Mouse (Mus musculus): ENCODE data around the gene Cdon.

The Cdon gene

DNA sequence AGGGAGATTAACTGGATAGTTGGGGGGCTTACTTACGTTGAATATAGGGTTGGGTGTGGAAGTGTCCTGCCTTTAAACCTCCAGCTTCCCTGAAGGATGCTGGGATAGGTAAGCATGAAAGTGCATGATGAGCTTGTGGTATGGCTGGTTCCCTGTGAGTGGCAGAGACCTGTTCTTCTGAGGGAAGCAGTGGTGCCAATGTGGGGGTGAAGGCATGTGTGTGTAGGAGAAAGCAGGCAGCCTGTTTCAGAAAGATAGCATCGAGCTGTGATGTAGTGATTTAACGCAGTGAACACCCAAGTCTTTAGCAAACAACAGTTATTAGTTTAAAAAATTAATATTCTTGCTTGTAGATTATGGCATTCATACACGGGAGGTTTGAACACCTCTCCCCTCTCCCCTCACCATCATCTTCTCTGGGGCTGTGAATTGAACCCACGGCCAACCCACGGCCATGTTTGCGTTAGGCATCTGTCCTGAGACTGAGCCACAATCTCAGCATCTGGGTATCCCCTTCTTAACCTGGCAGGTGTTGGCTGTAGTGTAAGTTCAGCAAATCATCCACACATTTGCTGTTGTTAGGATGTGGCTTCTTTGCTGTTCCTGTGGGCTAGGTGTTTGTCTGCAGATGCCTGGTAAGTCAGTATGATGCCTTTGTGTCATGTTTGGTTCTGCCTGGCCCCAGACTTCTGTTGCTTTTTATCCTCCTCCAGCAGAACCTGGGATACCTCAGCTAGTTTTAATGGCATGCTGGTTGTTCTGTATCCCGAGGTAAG, 17.5 kb downstream of the Cdon start:
- no peak for DNase-seq (ENCODE audit: low spot score in 2 of 2)

DNA sequence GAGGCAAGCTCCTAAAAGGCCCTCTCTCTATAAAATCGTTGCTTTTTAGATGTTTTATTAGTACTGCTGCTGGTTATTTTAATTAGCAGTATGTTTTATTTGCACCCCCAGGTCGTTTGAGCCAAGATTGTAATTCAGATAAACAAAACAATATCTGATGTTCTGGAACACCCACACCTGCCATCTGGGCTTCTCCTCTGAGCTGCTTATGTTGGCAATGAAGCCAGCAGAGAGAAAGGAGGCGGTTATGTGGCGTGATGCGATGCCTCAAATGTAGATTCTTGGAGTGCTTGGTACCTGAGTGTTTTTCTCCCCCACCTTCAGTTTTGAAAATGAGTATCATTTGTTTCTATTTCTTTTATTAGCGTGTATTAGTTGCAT, 18.1 kb downstream of the Cdon start:
- no peak for DNase-seq (ENCODE audit: low spot score in 2 of 2)

DNA sequence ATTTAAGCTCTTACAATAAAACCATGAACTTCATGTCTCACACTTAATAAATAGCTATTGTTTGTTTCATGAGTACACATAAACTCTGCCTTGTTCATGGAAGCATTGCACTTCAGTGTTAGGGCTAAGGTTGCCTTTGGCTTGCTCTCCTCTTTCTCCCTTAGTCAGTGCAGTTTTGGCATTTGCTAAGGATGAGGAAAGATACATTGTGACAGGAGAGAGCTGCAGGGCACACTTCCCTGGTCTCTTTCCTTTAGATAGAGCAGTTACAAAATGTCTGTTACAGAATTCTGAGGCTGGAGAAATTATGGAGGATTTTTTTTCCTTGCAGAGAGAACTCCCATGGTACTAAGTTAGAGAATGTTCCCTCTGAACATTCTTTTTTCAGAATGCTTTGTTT, 18.8 kb downstream of the Cdon start:
- no peak for DNase-seq (ENCODE audit: low spot score in 2 of 2)

DNA sequence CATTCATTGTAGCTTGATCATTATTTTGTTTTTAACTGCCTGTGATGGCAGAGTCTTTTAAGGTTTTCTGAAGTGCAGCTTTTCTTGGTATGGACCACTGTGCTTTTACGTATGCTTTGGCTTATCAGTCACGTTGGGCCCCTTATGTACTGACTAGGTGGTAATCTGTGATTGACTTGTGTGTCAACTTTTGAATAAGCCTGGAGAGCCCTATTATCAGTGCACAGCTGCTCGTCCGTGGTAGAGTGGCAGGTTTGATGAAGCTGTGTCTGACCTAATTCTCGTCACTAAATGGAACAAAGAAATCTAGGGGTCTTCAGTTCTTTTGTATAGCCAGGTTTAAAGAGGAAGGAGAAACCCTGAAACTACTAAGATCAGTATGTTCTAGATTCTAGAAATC, 21.5 kb downstream of the Cdon start:
- no peak for DNase-seq (ENCODE audit: low spot score in 2 of 2)

DNA sequence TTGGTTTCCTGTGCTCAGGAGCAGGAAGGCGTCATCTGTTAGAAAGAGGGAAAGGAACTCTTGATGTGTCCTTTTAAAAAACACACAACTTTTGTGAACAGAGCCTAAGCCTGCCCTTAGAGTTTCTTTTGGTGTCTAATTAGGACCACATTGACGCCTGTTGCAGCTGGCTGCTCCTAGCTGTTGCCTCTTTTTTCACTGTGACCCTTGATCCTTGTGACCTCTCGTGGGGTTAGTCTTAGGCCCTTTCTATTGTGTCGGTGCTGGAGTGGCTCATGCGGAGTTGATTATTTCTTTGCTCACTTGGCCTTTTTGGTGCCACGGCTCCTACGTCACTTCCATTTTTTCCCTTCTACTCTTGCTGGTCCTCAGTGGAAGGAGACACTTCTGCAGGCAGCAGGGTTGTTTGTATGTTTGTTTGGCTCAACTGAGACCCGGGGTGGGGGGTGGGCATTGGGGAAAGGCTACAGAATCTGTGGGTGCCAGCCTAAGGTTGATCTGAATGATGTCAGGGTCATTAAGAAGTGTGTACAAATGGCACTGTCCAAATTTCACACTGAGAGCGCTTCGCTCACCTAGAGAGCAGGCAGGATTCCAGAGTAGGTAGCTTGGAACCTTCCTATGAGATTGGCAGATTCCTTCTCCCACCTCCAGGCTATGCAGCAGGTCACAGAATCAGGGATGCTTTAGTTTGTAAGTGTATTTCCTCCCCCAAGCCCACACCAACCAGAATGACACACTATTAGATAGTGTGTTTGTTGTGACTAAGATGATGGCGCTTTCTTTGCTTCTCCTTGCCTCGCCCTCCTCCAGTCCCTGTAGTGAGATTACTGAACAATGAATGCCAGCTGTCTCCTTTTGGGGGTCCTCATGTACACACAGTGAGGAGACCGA, 22.9 kb downstream of the Cdon start:
- no peak for DNase-seq (ENCODE audit: low spot score in 2 of 2)

DNA sequence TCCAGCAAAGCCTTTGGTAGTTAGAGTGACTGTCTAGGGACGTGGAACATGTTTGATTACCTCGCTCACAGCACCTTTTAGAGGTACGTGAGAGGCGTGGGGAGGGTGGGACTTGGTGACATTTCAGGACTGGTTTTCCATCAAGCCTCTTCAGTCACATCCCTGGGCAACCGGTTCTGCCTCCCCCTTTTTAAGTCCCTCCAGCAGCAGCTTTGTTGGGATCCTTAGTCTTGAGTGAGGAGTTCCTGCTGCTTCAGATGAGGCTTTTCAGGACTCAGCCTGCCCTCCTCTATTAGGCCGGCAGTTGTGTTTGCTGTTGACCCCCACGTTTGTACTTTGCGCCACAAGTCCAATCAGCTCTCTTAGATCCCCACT, 23.6 kb downstream of the Cdon start:
- no peak for DNase-seq (ENCODE audit: low spot score in 2 of 2)

DNA sequence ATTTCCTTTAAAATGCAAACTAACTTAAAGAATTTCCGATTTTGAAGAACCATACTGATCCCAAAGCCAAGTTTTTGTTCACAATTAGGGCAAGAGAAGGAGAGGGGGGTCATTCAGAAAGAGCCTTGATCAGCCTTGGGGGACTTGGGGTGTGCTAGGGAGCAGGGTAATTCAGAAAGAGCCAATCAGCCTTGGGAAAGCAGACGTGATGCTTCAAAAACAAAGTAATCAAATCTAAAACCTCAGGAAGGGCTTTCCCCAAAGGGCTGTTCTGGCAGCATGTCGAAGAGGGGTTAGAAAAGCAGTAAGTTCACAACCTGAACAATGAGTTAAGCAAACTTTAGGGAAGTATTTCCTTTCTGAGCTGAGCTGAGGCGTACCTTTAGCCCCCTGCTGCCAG, 26.0 kb downstream of the Cdon start:
- DNase-seq (ENCODE audit: low spot score in 2 of 2), result no peak

DNA sequence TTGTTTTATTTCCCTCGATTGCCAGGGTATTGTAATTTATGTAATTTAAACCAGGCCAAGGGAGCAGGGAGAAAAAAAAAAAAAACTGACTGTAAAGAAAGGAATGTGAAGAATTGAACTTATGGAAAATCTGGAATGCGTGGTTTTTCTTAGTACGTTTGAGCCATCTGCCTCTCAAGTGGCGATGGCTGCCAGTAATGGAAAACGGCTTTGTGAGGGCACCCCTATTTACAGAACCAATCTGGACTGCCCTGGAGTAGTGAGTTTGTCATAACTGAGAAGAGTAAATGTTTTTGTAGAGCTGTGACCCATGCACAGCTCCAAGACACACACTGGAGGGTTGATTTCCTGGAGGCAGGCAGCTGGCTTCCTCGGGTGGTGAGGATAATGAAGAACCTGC, 32.4 kb downstream of the Cdon start:
- no peak for DNase-seq (ENCODE audit: low spot score in 2 of 2)

DNA sequence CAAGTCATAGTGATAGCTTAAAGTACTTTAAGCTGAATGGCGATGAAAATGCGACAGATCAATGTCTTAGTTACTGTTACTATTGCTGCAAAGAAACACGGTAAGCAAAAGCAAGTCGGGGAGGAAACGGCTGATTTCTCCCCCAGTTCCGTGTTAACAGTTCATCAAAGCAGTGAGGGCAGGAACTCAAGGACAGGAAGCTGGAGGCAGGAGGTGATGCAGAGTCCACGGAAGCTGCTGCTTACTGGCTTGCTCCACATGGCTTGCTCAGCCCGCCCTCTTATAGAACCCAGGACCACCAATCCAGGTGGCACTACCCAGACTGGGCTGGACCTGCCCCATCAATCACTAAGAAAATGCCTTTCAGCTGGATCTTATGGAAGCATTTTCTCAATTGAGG, 38.7 kb downstream of the Cdon start:
- no peak for DNase-seq (ENCODE audit: low spot score in 2 of 2)

DNA sequence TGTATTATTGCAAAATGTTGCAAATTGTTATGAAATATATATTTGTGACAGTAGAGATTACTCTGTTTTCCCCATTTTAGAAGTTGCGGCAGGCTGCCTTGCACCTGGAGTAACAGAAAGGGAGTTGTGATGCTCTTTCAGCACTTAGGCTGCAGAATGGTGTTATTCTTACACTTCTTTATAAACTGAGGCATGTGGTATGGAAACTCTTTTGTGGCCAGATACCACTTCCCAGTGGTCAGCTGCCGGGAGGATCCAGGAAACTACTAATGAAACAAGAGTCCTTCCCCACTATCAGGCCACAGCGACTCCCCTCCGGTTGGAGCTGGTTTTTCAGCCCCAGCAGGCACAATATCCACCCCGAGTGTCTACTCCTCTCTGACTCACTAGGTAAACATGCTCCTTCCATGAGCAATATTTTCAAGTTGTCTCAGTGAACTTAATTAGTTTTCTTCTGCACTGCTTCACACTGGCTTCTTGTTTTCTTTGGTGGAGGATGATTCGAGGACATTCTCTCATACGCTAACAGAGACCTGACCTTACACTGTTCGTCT, 46.4 kb downstream of the Cdon start:
- DNase-seq (ENCODE audit: low spot score in 2 of 2), result no peak

DNA sequence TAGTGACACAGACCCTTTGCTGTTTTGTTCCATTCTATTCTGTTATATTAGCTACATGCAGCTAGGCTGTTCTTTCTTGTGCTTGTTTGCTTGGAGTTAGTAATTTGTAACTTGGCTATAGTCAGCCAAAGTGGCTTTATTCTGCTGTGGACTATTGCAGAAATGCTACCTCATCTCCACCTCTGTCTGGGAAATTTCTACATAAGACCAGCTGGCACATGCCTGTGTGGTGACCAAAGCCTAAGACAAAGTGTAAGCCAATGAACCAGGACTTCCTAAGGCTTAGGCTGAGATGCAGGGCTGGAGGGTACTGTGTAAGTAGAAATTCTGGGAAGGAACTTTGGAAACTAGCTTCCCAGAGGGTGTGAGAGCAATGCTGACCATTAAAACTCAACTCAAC, 48.0 kb downstream of the Cdon start:
- no peak for DNase-seq (ENCODE audit: low spot score in 2 of 2)

DNA sequence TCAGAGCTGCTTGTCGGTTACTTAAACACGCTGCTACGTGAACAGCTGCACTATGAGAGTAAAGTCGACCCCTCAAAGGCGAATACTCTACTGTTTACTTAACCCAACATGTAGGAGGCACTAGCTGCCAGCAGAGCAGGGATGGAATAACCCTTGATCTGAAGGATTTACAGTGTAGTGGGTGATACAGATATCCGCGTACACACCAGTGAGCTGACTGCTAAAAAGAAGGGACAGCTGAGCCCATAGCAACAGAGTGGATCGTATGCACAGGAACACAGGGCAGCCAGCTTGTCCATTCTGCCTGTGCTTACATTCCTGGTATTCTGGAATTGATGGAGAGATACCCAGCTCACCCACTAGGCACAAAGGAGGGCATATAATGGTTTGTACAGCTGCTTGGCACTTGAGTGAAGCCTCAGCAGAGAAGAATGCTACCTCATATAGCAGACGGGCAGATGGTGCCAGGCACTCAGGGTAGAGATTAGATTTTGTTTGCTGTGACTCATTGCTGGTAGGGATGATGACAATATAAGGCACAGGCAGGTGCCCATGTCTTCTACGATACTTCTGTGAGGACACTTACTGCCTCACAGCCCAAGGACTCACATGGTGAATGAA, 53.3 kb downstream of the Cdon start:
- DNase-seq (ENCODE audit: low spot score in 2 of 2), result no peak

DNA sequence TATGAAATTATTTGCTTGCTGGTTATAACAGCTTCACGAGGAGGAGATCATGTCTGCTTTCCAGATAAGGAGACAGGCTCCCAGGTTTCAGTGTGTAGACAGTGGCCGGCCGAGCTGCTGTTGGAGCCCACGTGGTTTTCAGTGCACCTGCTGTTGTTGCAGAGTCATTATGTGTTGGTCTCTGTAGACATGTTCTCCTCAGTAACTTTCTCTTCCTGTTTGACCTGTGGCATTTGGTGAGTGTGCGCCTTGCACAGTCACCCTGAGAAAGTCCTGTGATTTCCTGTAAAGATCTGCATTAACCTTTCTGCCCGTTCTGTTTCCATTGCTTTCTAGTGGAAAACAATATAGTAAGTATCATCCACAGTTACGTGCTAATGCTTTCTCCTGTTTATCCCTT, 54.5 kb downstream of the Cdon start:
- DNase-seq (ENCODE audit: low spot score in 2 of 2), result no peak

DNA sequence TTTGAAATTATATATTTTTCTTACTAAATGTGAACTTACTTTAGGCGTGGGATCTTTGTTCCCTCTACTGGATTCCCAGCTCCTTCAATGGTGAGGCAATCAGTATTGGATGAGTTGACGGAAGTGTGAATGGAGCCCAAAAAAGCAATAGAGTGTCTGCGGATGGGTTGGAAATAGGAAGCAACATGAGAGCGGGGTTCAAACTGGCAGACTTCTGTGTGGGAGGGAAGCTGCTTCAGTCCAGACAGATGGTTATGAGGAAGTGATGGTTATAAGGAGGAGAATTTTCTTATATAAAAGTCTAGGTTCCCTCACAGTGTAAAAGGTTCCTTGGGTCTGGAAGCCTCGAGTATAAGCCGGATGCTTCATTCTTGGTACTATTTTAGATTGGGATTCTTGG, 58.5 kb downstream of the Cdon start:
- no peak for DNase-seq (ENCODE audit: low spot score in 2 of 2)

DNA sequence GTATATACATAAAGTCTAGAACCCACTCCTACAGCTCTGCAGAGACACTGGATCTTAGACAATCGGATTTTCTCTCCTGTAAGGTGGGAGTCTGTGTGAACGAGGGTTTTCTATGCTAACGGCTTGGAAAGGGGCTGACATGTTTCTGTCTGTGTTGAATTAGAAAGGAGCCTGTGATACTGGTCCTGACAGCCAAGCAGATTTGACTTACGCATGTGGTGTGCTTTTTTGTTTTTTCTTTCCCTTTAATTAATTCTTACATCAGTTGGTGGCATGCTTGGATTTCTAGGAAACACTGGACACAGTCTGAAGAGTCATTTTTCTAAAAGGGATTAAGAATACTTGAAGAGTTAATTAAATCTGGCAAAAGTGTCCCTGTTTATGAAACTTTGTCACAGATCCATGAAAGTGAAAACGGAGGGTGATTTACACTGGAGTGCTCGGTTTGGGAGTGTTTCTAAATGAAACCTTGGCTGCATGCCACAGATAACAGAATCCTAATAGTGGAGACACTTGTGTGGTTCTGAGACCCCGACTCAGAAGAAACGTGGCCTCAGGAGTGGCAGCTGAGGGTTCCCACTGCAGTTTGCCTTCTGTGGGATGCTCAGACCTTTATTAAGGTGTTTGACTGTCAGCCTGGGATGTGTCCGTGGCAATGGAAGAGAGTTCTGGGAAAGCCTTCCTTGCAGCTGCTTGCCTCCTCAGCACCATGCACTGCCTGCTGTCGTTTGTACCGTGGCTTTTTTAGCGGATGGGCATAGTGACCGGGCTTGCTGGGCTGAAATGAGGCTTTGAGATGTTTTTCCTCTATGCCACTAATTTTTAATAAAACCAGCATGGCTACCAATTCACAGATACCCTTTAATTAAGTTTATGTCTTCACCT, 61.3 kb downstream of the Cdon start:
- no peak for DNase-seq (ENCODE audit: low spot score in 2 of 2)

DNA sequence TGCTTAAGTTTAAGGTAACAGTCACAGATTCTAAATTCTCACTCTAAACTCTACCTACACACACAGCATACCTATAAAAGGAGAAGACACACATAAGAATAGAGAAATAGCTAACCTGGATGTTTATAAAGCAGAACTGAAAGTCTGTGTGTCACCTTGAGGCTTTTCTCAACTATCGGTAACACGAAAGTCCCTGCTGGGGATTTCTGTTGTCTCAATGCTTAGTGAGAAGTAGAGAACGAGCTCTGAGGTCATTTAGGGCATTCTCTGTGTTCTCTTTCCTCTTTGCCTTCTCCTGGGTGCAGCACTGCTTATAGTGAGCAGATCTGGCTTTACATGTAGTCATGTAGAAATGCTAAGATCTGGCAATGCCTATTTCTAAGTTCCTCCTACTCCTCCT, 63.0 kb downstream of the Cdon start:
- peak; percentile 30 to 43 for DNase-seq (ENCODE audit: low spot score in 2 of 2)

DNA sequence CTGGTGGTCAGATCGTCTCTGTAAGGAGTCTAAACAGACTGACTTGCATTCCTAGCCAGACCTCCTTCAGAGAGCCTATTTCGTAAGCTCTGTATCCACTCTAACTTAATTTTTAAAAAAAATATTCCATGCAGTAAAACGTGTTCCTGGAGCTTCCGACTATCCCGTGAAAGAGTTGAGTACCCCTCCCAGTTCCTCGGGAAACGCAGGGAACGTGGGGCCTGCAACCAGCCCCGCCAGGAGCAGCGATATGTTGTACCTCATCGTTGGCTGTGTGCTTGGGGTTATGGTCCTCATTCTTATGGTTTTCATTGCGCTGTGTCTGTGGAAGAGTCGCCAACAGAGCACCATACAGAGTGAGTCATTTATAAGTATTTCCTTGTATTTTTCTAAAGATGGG, 65.7 kb downstream of the Cdon start:
- DNase-seq (ENCODE audit: low spot score in 2 of 2), result no peak

DNA sequence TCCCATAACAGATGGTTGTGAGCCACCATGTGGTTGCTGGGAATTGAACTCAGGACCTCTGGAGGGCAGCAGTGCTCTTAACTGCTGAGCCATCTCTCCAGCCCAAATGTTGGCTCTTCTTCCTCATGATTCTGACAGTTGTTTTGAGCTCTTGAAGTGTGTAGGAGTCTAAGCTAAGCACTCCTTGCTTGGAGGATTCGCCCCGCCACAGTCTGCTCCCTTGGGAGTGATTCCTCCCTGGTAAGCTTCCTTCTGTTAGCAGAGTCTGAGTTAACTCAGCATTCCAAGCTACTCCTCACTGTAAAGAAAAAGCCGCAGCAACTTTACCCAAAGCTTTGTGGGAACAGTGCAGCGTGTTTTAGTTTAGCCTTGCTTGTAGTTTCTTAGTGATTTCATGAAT, 67.6 kb downstream of the Cdon start:
- no peak for DNase-seq (ENCODE audit: low spot score in 2 of 2)

DNA sequence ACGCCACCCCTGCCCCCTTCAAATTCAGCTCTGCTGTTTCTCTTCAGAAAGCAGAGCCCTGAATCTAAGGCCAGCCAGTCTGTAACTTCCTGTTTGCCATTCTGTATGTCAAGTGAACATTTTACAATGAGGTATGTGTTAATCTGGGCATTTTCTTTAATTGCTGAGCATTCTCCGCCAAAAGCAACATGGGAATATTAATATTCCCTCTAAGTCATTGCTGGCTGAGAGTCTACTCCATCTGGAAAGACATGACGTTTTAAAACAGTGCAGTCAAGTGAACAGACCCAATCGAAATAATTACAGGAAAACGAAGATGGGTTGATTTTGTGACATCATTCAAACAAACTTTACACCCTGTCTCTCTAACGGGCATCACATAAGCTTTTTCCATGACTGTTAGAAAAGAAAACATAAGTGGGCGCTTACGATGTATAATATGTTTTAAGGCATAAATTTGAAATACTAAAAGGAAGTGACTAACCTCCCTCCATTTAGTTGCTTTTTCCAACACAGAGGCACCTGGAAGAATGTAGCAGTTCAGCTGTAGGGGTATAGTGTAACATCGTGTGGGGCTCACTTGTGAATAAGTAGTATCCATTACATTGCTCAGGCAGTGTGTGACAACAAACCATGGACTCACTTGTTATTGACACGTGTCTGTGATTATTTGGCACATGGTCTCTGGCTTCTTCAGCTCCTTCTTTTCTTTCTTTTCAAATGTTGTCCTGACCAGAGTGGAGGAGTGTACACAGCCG, 70.4 kb downstream of the Cdon start:
- no peak for DNase-seq (ENCODE audit: low spot score in 2 of 2)

DNA sequence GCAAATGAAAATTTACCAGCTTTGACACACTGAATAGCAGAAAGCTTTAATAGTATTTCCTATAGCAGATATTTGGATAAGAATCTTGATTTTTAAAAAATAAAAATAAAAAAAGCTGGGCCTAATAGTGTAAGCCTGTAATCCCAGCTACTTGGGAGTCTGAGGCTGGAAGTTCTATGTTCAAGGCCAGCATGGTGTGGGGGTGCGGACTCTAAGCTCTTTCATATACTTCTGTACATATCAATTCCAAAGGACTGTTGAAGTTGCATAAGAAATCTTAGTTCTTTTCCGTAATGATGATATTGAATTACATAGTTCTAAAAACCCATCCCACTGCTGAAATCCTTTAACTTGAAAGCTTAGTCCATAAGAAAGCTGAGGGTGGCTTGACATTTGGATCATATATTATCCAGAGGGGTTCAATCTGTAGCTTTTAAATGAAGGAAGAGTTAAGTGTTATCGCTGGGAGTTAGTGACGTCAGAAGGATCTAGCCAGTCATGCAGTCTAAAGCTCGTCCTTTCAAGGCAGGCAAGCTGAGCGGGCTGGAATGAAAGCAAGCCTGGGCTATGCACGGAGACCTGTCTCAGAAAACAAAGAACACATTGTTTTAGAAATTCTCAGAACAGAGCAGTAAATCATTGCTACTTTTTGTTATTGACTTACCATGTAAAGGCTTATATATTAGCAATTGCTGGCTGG, 72.3 kb downstream of the Cdon start:
- DNase-seq (ENCODE audit: low spot score in 2 of 2), result no peak
